Mouse (Mus musculus) stomach, postnatal 0 days (tissue): ENCODE measurements around the gene Plekhh2. TPM values are rescaled to one million over a fixed set of nuclear protein-coding genes. Genes with fewer than 3 reads are reported as not detected.

Experiments
- ATAC-seq: fragments of 200-750 bp; cut with Nextera tagmentation; 2 replicates; pipeline ENCODE4 v1.8.0; 2017; ENCODE audit not compliant: low FRiP score, low TSS enrichment
- DNase-seq: peaks from one replicate; pipeline ENCODE4 v3.0.0-alpha.2; 2016; ENCODE audit warnings: low spot score
- H3K27ac ChIP-seq: fragments of 300-500 bp; sonication (generic); replicated peaks from 2 replicates; pipeline ENCODE4 v1.5.1; 2014; ENCODE audit warnings: mild to moderate bottlenecking, control low read depth
- H3K27me3 ChIP-seq: fragments of 300-500 bp; sonication (generic); 2 replicates; pipeline ENCODE4 v1.6.1; 2014; ENCODE audit warnings: low read length; ENCODE audit not compliant: control insufficient read depth, insufficient read depth
- H3K36me3 ChIP-seq: fragments of 300-500 bp; sonication (generic); 2 replicates; pipeline ENCODE4 v1.6.1; 2014; ENCODE audit warnings: low read length, mixed read lengths; ENCODE audit not compliant: control insufficient read depth, insufficient read depth
- H3K4me1 ChIP-seq: fragments of 300-500 bp; sonication (generic); replicated peaks from 2 replicates; pipeline ENCODE4 v1.6.1; 2014; ENCODE audit warnings: antibody characterized with exemption; ENCODE audit not compliant: control insufficient read depth, insufficient read depth
- H3K4me2 ChIP-seq: fragments of 300-500 bp; sonication (generic); replicated peaks from 2 replicates; pipeline ENCODE4 v1.6.1; 2014; ENCODE audit warnings: low read depth, mild to moderate bottlenecking, control low read depth, moderate library complexity
- H3K4me3 ChIP-seq: fragments of 300-500 bp; sonication (generic); 2 replicates; pipeline ENCODE4 v1.5.1; 2014; ENCODE audit warnings: low read depth, low read length, control low read depth
- H3K9ac ChIP-seq: fragments of 300-500 bp; sonication (generic); 2 replicates; pipeline ENCODE4 v1.6.1; 2014; ENCODE audit warnings: mild to moderate bottlenecking, low read length, control low read depth, mixed read lengths
- H3K9me3 ChIP-seq: fragments of 300-500 bp; sonication (generic); 2 replicates; pipeline ENCODE4 v1.6.1; 2016; ENCODE audit warnings: low read length; ENCODE audit not compliant: control insufficient read depth
- CTCF ChIP-seq: IDR thresholded peaks from 2 replicates; pipeline ENCODE4 v1.5.1; 2016; ENCODE audit warnings: antibody characterized with exemption, low read depth, mild to moderate bottlenecking, moderate library complexity
- EP300 ChIP-seq: optimal IDR thresholded peaks from 2 replicates; pipeline ENCODE3; 2016; ENCODE audit warnings: antibody characterized with exemption
- WGBS: fragments of 180-500 bp; shearing (Covaris S2); extraction: QIAGEN DNeasy Blood & Tissue Kit; methylation state at CpG from one replicate; pipeline ENCODE4 v1.1.7; 2014; 5-methylcytosine and 5-hydroxymethylcytosine counted together
- polyA plus RNA-seq: library from polyadenylated mRNA; unstranded; fragments of >200 nt; fragmentation: Nextera tagmentation; extraction: Ambion mirVana; gene quantifications from 2 replicates; pipeline ENCODE4 v1.2.1, GENCODE M21; 2015

The Plekhh2 gene
- polyA plus RNA-seq, 1 experiment from 2014 or later, result 2.4 TPM

DNA sequence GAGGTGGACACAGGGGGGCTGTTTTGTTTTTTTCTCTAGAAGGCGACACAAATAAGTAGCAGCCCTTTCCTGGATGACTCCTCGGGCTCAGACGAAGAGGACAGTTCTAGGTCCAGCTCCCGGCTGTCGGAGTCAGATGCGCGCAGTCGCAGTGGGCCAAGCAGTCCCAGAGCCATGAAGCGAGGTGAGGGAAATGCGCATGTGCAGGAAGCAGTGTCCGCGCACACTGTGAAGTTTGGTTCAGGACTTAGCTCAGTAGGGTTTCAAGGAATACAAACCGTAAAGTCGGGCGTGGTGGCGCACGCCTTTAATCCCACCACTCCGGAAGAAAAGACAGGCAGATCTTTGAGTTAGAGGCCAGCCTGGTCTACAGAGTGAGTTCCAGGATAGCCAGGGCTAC, 59.9 kb downstream of the Plekhh2 start:
- H3K27ac ChIP-seq, result no peak overlapping the region
- no peak overlapping the region for H3K4me2 ChIP-seq
- H3K4me3 ChIP-seq, result no peak overlapping the region
- H3K36me3 ChIP-seq, result no peaks in the 10 kb centered on the region
- H3K9me3 ChIP-seq, result no peaks in the 10 kb centered on the region
- H3K4me1 ChIP-seq, result no peaks in the 10 kb centered on the region
- 79% methylated on average over 18 of the region's 18 CpGs for WGBS
- TF ChIP-seq CTCF (no peak), EP300 (no peak)
- no peaks in the 10 kb centered on the region for H3K27me3 ChIP-seq
- DNase-seq (no peak), ATAC-seq (no peak)
- H3K9ac ChIP-seq, result no peak overlapping the region

DNA sequence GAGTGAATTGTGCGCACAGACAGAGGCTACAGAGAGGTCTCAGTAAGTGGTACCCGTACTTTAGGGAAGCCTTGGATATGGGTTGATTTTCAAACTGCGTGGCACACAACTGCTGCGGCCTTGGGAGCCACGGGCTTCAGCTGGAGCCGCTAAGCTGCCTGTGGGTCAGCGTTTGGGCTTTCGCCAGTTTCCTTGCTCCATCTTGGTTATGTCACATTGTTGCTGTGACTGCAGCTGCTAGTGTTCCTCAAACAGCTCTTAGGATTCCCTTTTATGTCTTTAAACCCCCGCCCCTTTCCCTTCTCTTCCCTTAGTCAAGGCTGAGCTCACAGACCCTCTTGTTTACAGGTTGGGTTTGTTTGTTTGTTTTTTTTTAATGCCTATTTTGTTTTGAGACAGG, 61.6 kb downstream of the Plekhh2 start:
- Histone ChIP-seq H3K4me3 (no peak overlapping the region), H3K27ac (no peak overlapping the region), H3K9ac (no peak overlapping the region), H3K9me3 (no peaks in the 10 kb centered on the region), H3K36me3 (no peaks in the 10 kb centered on the region), H3K27me3 (no peaks in the 10 kb centered on the region), H3K4me1 (no peaks in the 10 kb centered on the region), H3K4me2 (no peak overlapping the region)
- no peak for DNase-seq
- ATAC-seq, result no peak
- no peak for TF ChIP-seq EP300
- TF ChIP-seq CTCF, result no peak
- WGBS, result 81% methylated on average over 9 of the region's 9 CpGs

DNA sequence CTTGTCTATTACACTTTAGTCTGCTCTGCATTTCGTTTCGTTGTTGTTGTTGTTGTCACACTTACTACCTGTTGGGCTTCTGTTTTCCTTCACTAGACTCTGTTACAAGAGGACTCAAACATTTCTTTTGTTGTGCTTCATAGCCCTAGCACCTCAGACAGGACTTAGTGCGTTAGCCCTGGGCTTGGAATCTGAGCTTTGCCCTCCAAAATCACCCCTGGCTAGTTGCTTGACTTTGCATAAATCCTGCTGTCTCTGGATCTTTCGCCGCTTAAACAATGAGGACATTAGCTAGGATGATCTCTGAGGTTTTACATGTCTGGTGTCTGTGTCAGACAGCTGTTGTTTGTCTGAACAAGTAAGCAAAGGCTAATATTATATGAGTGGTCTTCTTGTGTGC, 62.2 kb downstream of the Plekhh2 start:
- no peak for TF ChIP-seq EP300
- TF ChIP-seq CTCF, result no peak
- Histone ChIP-seq H3K4me1 (no peaks in the 10 kb centered on the region), H3K4me3 (no peak overlapping the region), H3K27me3 (no peaks in the 10 kb centered on the region), H3K27ac (peak overlapping the region; percentile 25; the same call in 1 of the 2 replicates), H3K4me2 (no peak overlapping the region), H3K9ac (no peak overlapping the region), H3K36me3 (no peaks in the 10 kb centered on the region), H3K9me3 (no peaks in the 10 kb centered on the region)
- DNase-seq (no peak), ATAC-seq (no peak)
- WGBS, result 52% methylated on average over 5 of the region's 5 CpGs

DNA sequence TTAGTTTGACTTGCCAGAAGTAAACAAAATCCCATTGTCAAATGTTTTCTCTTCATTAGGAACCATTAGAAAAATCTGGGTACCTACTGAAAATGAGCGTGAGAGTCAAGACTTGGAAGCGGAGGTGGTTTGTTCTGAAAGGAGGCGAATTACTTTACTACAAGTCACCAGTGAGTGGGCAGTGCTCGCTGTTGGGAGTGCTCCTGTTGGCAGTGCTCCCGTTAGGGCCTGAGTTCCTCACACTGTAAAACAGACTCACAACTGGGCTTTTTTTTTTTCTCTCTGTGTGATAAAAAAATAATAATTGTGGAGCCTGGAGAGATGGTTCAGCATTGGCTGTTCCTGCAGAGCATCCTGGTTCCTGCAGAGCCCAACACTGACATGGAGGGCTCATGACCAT, 63.4 kb downstream of the Plekhh2 start:
- TF ChIP-seq CTCF (no peak), EP300 (no peak)
- no peak overlapping the region for H3K4me3 ChIP-seq
- H3K4me2 ChIP-seq, result no peak overlapping the region
- H3K27me3 ChIP-seq, result no peaks in the 10 kb centered on the region
- H3K36me3 ChIP-seq, result no peaks in the 10 kb centered on the region
- no peak overlapping the region for H3K27ac ChIP-seq
- H3K9me3 ChIP-seq, result no peaks in the 10 kb centered on the region
- ATAC-seq, result no peak
- no peak overlapping the region for H3K9ac ChIP-seq
- WGBS, result 72% methylated on average over 5 of the region's 5 CpGs
- H3K4me1 ChIP-seq, result no peaks in the 10 kb centered on the region
- DNase-seq, result no peak

DNA sequence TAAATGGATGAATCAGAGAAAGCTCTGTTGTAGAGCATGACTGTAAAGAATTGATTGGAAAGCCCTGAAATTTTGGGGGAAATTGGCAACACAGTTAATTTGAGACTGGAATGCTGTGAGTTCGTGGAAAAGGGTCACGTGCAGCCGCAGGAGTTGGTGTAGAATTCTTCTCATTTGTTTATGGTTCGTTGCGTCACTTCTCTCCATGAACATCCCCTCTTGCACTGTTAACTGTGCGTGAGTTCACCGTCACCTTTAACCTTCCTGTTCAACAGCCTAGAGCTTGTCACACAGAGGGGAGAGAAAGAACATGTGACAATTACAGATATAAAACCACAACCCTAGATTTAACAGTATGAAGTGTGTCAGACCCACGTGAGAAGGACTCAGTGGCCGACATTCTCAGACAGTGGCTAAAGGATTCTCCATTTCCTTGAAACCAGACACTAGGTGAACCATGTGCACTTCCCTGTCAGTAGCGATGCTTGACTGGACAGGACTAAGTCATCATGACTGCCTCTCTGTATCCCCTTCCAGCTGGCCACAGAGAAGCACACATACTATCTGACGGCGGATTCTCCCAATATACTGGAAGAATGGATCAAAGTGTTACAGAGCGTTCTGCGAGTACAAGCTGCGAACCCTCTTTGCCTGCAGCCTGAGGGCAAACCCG, 65.1 kb downstream of the Plekhh2 start:
- H3K36me3 ChIP-seq, result no peaks in the 10 kb centered on the region
- H3K27me3 ChIP-seq, result no peaks in the 10 kb centered on the region
- H3K4me2 ChIP-seq, result no peak overlapping the region
- DNase-seq, result no peak
- H3K4me1 ChIP-seq, result no peaks in the 10 kb centered on the region
- H3K27ac ChIP-seq, result no peak overlapping the region
- H3K4me3 ChIP-seq, result no peak overlapping the region
- 74% methylated on average over 16 of the region's 16 CpGs for WGBS
- ATAC-seq, result no peak
- no peaks in the 10 kb centered on the region for H3K9me3 ChIP-seq
- no peak overlapping the region for H3K9ac ChIP-seq
- TF ChIP-seq EP300 (no peak), CTCF (no peak)

DNA sequence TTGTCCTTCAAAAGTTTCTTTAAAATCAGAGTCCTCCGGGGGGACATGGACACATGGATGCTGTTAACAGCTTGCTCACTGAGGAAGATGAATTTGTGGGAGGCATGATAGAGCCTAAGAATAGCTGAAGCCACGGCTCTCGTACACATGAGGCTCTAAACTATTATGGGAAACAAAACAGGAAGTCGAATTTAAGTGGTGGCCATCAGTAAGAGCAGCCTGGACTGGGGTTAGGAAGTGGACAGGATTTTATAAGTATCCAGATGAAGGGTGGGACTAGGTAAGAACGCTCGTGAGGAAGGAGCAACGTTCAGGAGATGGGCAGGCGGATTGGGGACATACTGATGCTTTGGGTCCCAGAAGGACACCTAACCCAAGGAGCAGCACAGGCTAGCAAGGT, 67.6 kb downstream of the Plekhh2 start:
- no peak overlapping the region for H3K4me3 ChIP-seq
- H3K27me3 ChIP-seq, result no peaks in the 10 kb centered on the region
- TF ChIP-seq EP300 (no peak), CTCF (no peak)
- no peaks in the 10 kb centered on the region for H3K9me3 ChIP-seq
- 72% methylated on average over 8 of the region's 8 CpGs for WGBS
- H3K4me2 ChIP-seq, result no peak overlapping the region
- H3K27ac ChIP-seq, result no peak overlapping the region
- ATAC-seq (no peak), DNase-seq (no peak)
- no peaks in the 10 kb centered on the region for H3K36me3 ChIP-seq
- no peaks in the 10 kb centered on the region for H3K4me1 ChIP-seq
- no peak overlapping the region for H3K9ac ChIP-seq
